ENCODE assay signal across 7 mouse cellular contexts in the genomic region with DNA sequence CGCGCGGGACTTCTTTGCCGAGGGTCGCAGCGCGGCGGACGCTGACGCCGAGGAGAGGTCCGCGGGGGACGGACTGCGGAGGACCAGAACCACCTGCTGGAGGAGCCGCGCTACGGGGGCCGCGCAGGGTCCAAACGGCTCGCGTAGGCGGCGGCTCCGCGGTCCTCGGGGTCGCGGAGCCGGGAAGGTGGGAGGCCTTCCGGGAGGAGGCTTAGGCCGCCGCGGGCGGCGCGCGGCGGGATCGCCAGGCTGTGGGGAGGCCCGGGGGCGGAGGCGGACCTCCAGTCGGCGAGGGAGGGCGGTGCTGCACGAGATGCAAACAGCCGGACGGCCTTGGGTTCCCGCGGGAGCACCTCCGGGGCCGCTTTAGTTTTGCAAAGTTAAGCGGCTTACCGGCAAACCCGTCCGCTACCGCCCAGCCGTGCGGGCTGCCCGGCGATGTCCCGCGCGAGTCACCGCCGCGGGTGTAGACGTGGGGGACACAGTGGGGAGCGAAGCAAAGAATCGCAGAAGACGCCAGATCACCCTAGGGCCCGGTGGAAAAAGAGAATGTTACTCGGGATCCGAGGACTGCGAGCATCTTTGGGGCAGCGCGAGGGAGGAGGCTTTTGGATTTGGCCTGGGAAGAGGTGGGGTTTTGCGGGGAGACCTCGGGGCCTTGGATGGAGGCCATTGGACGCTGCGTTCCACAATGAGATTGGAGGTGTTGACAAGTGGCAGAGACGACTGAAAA. TPM values are rescaled to one million over a fixed set of nuclear protein-coding genes. Genes with fewer than 3 reads are reported as not detected.
A peak's percentile ranks its signal among the peaks of the same experiment; 100 is the strongest.
DNase-seq lines count a peak whose midpoint lies in the region; ATAC-seq and TF ChIP-seq lines count a peak whose summit lies in the region.

No protein-coding gene starts in this region.

- no peaks in the 10 kb centered on the region for H3K4me1 ChIP-seq in intestine, postnatal 0 days (replicated peaks; ENCODE audit: control insufficient read depth, insufficient read depth, low read length)
- H3K4me1 ChIP-seq in limb, embryonic 12.5 days (replicated peaks), result peaks cover 16% of the 10 kb centered on the region
- H3K4me1 ChIP-seq in midbrain, embryonic 14.5 days (ENCODE audit: control insufficient read depth, insufficient read depth, low read length), result peaks cover 11% of the 10 kb centered on the region; the same call in 1 of the 2 replicates

- no peaks in the 10 kb centered on the region for H3K9me3 ChIP-seq in intestine, postnatal 0 days (ENCODE audit: control insufficient read depth)
- H3K9me3 ChIP-seq in limb, embryonic 12.5 days, result no peaks in the 10 kb centered on the region
- H3K9me3 ChIP-seq in midbrain, embryonic 14.5 days (ENCODE audit: control insufficient read depth, low read length), result no peaks in the 10 kb centered on the region

- H3K9ac ChIP-seq in intestine, postnatal 0 days (ENCODE audit: low read depth, low read length), result peak overlapping the region; percentile 78
- peak overlapping the region; percentile 83 for H3K9ac ChIP-seq in limb, embryonic 12.5 days (replicated peaks)
- peak overlapping the region; percentile 82 for H3K9ac ChIP-seq in midbrain, embryonic 14.5 days (replicated peaks; ENCODE audit: low read length)

- WGBS in intestine, postnatal 0 days, result under 1% methylated on average over 73 of the region's 84 CpGs
- under 1% methylated on average over 83 of the region's 84 CpGs for WGBS in limb, embryonic 12.5 days
- under 1% methylated on average over 84 of the region's 84 CpGs for WGBS in midbrain, embryonic 14.5 days

- no peaks in the 10 kb centered on the region for H3K27me3 ChIP-seq in intestine, postnatal 0 days (replicated peaks; ENCODE audit: control insufficient read depth, insufficient read depth, low read length)
- peaks cover 32% of the 10 kb centered on the region for H3K27me3 ChIP-seq in limb, embryonic 12.5 days
- no peaks in the 10 kb centered on the region for H3K27me3 ChIP-seq in midbrain, embryonic 14.5 days (ENCODE audit: control insufficient read depth, insufficient read depth, low read length)

- intact Hi-C loops in gastrocnemius, postnatal 36 days (cut with DNase I), result no loop called here

- peak overlapping the region; percentile 96 for H3K4me2 ChIP-seq in intestine, postnatal 0 days (replicated peaks; ENCODE audit: low read depth)
- H3K4me2 ChIP-seq in limb, embryonic 12.5 days, result peak overlapping the region; percentile 80
- H3K4me2 ChIP-seq in midbrain, embryonic 14.5 days (ENCODE audit: low read length), result peak overlapping the region; percentile 85

- H3K4me3 ChIP-seq in intestine, postnatal 0 days (ENCODE audit: low read depth, low read length), result peak overlapping the region; percentile 81
- H3K4me3 ChIP-seq in limb, embryonic 12.5 days (replicated peaks), result peak overlapping the region; percentile 93
- peak overlapping the region; percentile 81 for H3K4me3 ChIP-seq in midbrain, embryonic 14.5 days (replicated peaks; ENCODE audit: low read depth, low read length)

- peak; percentile 76 for ATAC-seq in intestine, postnatal 0 days
- peak; percentile 85 for ATAC-seq in limb, embryonic 12.5 days (ENCODE audit: insufficient number of reproducible peaks, insufficient read depth, low FRiP score, low TSS enrichment, low read depth)
- ATAC-seq in midbrain, embryonic 14.5 days (ENCODE audit: low FRiP score, low TSS enrichment), result peak; percentile 87

- TF ChIP-seq CTCF in intestine, postnatal 0 days (IDR thresholded peaks at IDR 0.05; ENCODE audit: low read depth), result peak; percentile 13; the same call in 1 of the 2 replicates

- no peaks in the 10 kb centered on the region for H3K36me3 ChIP-seq in intestine, postnatal 0 days (ENCODE audit: control insufficient read depth, insufficient read depth)
- H3K36me3 ChIP-seq in limb, embryonic 12.5 days, result no peaks in the 10 kb centered on the region
- H3K36me3 ChIP-seq in midbrain, embryonic 14.5 days (ENCODE audit: control insufficient read depth, insufficient read depth, low read length), result no peaks in the 10 kb centered on the region

- H3K27ac ChIP-seq in intestine, postnatal 0 days (ENCODE audit: low read depth, low read length), result peak overlapping the region; percentile 64
- H3K27ac ChIP-seq in limb, embryonic 12.5 days, result peak overlapping the region; percentile 75
- peak overlapping the region; percentile 82 for H3K27ac ChIP-seq in midbrain, embryonic 14.5 days (replicated peaks; ENCODE audit: low read depth, low read length)

- DNase-seq in adrenal gland, adult 8-10 months, result peak; percentile 66
- peak; percentile 81 for DNase-seq in embryo, embryonic 10.5 days (ENCODE audit: low spot score)
- DNase-seq in gastrocnemius, postnatal 36 days, result peak; percentile 50 to 55
- DNase-seq in midbrain, embryonic 14.5 days, result peak; percentile 89
- DNase-seq in spleen, postnatal 36 days (ENCODE audit: low spot score in 2 of 2), result peak; percentile 60 to 69

RNA-seq across cellular contexts. Expression of gene Gkap1, which starts 1.1 kb away (rescaled TPM):
- total RNA-seq in adrenal gland, adult 8-10 months (2022), result 10 to 100 TPM; 44.8 to 74.5 (median 52.1) TPM
- total RNA-seq in gastrocnemius, postnatal 36 days (2021), result 10 to 100 TPM; 20.6 to 24.3 TPM
- polyA plus RNA-seq in intestine, postnatal 0 days (2015; fragmentation: Nextera tagmentation; extraction: Ambion mirVana), result 14.7 and 15.5 TPM in 2 replicates
- polyA plus RNA-seq in limb, embryonic 12.5 days (2016; fragmentation: Nextera tagmentation; extraction: Ambion mirVana), result 27.5 and 28.6 TPM in 2 replicates
- polyA plus RNA-seq in midbrain, embryonic 14.5 days (2014; fragmentation: Nextera tagmentation; extraction: Ambion mirVana), result 25.2 TPM in 2 replicates

RNA-seq across cellular contexts. Expression of gene Ubqln1, which starts 59.0 kb away (rescaled TPM):
- total RNA-seq in adrenal gland, adult 8-10 months (2022), result 100 to 1,000 TPM in 3 of 4 experiments, 10 to 100 TPM in 1; 97.7 to 135 (median 106) TPM
- 10 to 100 TPM; 42.1 to 44.9 TPM for total RNA-seq in gastrocnemius, postnatal 36 days (2021)
- 59.5 and 61.3 TPM in 2 replicates for polyA plus RNA-seq in intestine, postnatal 0 days (2015; fragmentation: Nextera tagmentation; extraction: Ambion mirVana)
- polyA plus RNA-seq in limb, embryonic 12.5 days (2016; fragmentation: Nextera tagmentation; extraction: Ambion mirVana), result 137 and 141 TPM in 2 replicates
- polyA plus RNA-seq in midbrain, embryonic 14.5 days (2014; fragmentation: Nextera tagmentation; extraction: Ambion mirVana), result 100 and 112 TPM in 2 replicates

Comparison
In these comparisons a context has a peak if more than half of its experiments do, and no peak if none do; other contexts are left out.
1. Peak in every context shown above with its lines: DNase-seq, ATAC-seq, H3K4me3 ChIP-seq and H3K27ac ChIP-seq.